Comparison of ENCODE assay signal across 12 mouse cellular contexts in genomic region chr6:52177806-52178205, GRCm38 (mm10). TPM values are rescaled to one million over a fixed set of nuclear protein-coding genes. Genes with fewer than 3 reads are reported as not detected.
DNase-seq lines count a peak whose midpoint lies in the region; ATAC-seq and TF ChIP-seq lines count a peak whose summit lies in the region.
"Had no signal": no experiment of that assay in that cellular context is flagged by ENCODE, and none has a peak within 500 bp of the region (broad histone marks: within the 10 kb centered on the region; RNA-seq: fewer than 3 reads in every experiment).

No protein-coding gene starts in this region.

- no peak for TF ChIP-seq CTCF in gastrocnemius, adult 2 months (IDR thresholded peaks at IDR 0.05)
- no peak for TF ChIP-seq CTCF in intestine, postnatal 0 days (IDR thresholded peaks at IDR 0.05; ENCODE audit: low read depth)
- TF ChIP-seq CTCF in small intestine, adult 2 months (IDR thresholded peaks at IDR 0.05; ENCODE audit: extremely low read depth, insufficient read length, insufficient replicate concordance, low read depth, low read length) = no peak

- H3K9ac ChIP-seq in liver, embryonic 11.5 days (ENCODE audit: low read depth, low read length) = peak overlapping the region; percentile 68
- H3K9ac ChIP-seq in intestine, postnatal 0 days (ENCODE audit: low read depth, low read length) = peak overlapping the region; percentile 61
- H3K9ac ChIP-seq: embryonic facial prominence, embryonic 13.5 days had no signal

- H3K4me1 ChIP-seq in liver, embryonic 11.5 days (replicated peaks; ENCODE audit: control insufficient read depth, insufficient read depth, low read length) = peaks cover 4% of the 10 kb centered on the region; the same call in 1 of the 2 replicates
- no peaks in the 10 kb centered on the region for H3K4me1 ChIP-seq in intestine, postnatal 0 days (replicated peaks; ENCODE audit: control insufficient read depth, insufficient read depth, low read length)
- H3K4me1 ChIP-seq in small intestine, adult 2 months (ENCODE audit: control insufficient read depth, insufficient read depth, insufficient read length, low read length) = no peaks in the 10 kb centered on the region; the same call in 1 of the 2 replicates

- H3K27ac ChIP-seq in gastrocnemius, adult 2 months = no peak overlapping the region; the same call in 1 of the 2 replicates
- H3K27ac ChIP-seq in liver, embryonic 11.5 days (ENCODE audit: low read depth, low read length) = peak overlapping the region; percentile 84
- peak overlapping the region; percentile 87 for H3K27ac ChIP-seq in intestine, postnatal 0 days (ENCODE audit: low read depth, low read length)
- peak overlapping the region; percentile 65 for H3K27ac ChIP-seq in small intestine, adult 2 months (ENCODE audit: insufficient read depth, low read depth, low read length)
- H3K27ac ChIP-seq: embryonic facial prominence, embryonic 13.5 days; midbrain, embryonic 10.5 days had no signal

- no peaks in the 10 kb centered on the region for H3K36me3 ChIP-seq in liver, embryonic 11.5 days (ENCODE audit: control insufficient read depth, insufficient read depth, low read length)
- no peaks in the 10 kb centered on the region for H3K36me3 ChIP-seq in intestine, postnatal 0 days (ENCODE audit: control insufficient read depth, insufficient read depth)
- H3K36me3 ChIP-seq in small intestine, adult 2 months (ENCODE audit: control insufficient read depth, insufficient read depth, low read length) = no peaks in the 10 kb centered on the region
- H3K36me3 ChIP-seq: embryonic facial prominence, embryonic 13.5 days; midbrain, embryonic 10.5 days had no signal

- intact Hi-C loops in gastrocnemius, adult 2 months (cut with DNase I) = no loop called here

- WGBS in liver, embryonic 11.5 days = 7% methylated on average over 9 of the region's 9 CpGs
- WGBS in intestine, postnatal 0 days = 31% methylated on average over 9 of the region's 9 CpGs
- whole genome bisulfite sequencing in small intestine, adult 2 months = 52% methylated on average over 9 of the region's 9 CpGs

- H3K27me3 ChIP-seq in liver, embryonic 11.5 days (replicated peaks; ENCODE audit: control insufficient read depth, insufficient read depth, low read length) = peaks cover 97% of the 10 kb centered on the region
- H3K27me3 ChIP-seq in intestine, postnatal 0 days (replicated peaks; ENCODE audit: control insufficient read depth, insufficient read depth, low read length) = peaks cover 15% of the 10 kb centered on the region; the same call in 1 of the 2 replicates
- H3K27me3 ChIP-seq in small intestine, adult 2 months (ENCODE audit: control insufficient read depth, insufficient read depth, low read length) = peaks cover 32% of the 10 kb centered on the region
- H3K27me3 ChIP-seq: Patski had no signal

- no peaks in the 10 kb centered on the region for H3K9me3 ChIP-seq in liver, embryonic 11.5 days (ENCODE audit: control insufficient read depth, low read length)
- no peaks in the 10 kb centered on the region for H3K9me3 ChIP-seq in intestine, postnatal 0 days (ENCODE audit: control insufficient read depth)
- H3K9me3 ChIP-seq: embryonic facial prominence, embryonic 13.5 days; midbrain, embryonic 10.5 days had no signal

- no peak for DNase-seq in gastrocnemius, adult 2 months
- no peak for DNase-seq in gastrocnemius, postnatal 10 days
- DNase-seq in liver, embryonic 11.5 days (ENCODE audit: low spot score) = no peak
- DNase-seq in liver = no peak
- DNase-seq in thymus, postnatal 14 days = no peak
- DNase-seq in right cerebral cortex, postnatal 4 days = no peak

- TF ChIP-seq POLR2A in small intestine, adult 2 months (IDR thresholded peaks at IDR 0.05; ENCODE audit: low read depth, low read length) = no peak

- peak overlapping the region; percentile 64 for H3K4me2 ChIP-seq in liver, embryonic 11.5 days
- peak overlapping the region; percentile 76 for H3K4me2 ChIP-seq in intestine, postnatal 0 days (replicated peaks; ENCODE audit: low read depth)
- H3K4me2 ChIP-seq: embryonic facial prominence, embryonic 13.5 days had no signal

- no peak for ATAC-seq in liver, embryonic 11.5 days (replicated peaks; ENCODE audit: low FRiP score)
- no peak for ATAC-seq in intestine, postnatal 0 days

- H3K4me3 ChIP-seq in gastrocnemius, adult 2 months = 0 out of 2 replicates have a peak overlapping the region, but pooled peaks have one; percentile 72
- peak overlapping the region; percentile 46 for H3K4me3 ChIP-seq in liver, embryonic 11.5 days (ENCODE audit: low read depth, low read length)
- H3K4me3 ChIP-seq in intestine, postnatal 0 days (ENCODE audit: low read depth, low read length) = peak overlapping the region; percentile 61
- peak overlapping the region; percentile 60 for H3K4me3 ChIP-seq in small intestine, adult 2 months (ENCODE audit: low read depth, low read length)
- H3K4me3 ChIP-seq: embryonic facial prominence, embryonic 13.5 days; midbrain, embryonic 10.5 days had no signal

RNA-seq across cellular contexts. Expression of gene 5730596B20Rik, which starts 0.5 kb away (rescaled TPM):
- total RNA-seq in gastrocnemius, adult 2 months (2021) = under 1 TPM in 1 of 2 experiments, not detected in 1; 0.10 TPM
- total RNA-seq in gastrocnemius, postnatal 10 days (2021) = under 1 TPM; 0.12 to 0.25 TPM
- polyA plus RNA-seq in liver, embryonic 11.5 days (2014; fragmentation: Nextera tagmentation; extraction: Ambion mirVana) = 0.60 and 1.0 TPM in 2 replicates
- polyA plus RNA-seq in intestine, postnatal 0 days (2015; fragmentation: Nextera tagmentation; extraction: Ambion mirVana) = 0.61 and 0.97 TPM in 2 replicates
- polyA plus RNA-seq in small intestine, adult 2 months (2012; rRNA removed) = 0.10 TPM in 1 of 2 replicates, not detected in the other
- total RNA-seq: left cerebral cortex, adult 18-20 months had no signal
- polyA plus RNA-seq: midbrain, embryonic 10.5 days had no signal

RNA-seq across cellular contexts. Expression of gene Hoxa2, which starts 13.2 kb away (rescaled TPM):
- total RNA-seq in gastrocnemius, adult 2 months (2021) = under 1 TPM; 0.47 to 0.56 TPM
- total RNA-seq in gastrocnemius, postnatal 10 days (2021) = 1 to 10 TPM in 1 of 2 experiments, under 1 TPM in 1; 0.87 to 1.4 TPM
- polyA plus RNA-seq in liver, embryonic 11.5 days (2014; fragmentation: Nextera tagmentation; extraction: Ambion mirVana) = 4.3 and 4.5 TPM in 2 replicates
- 3.3 TPM in 2 replicates for polyA plus RNA-seq in intestine, postnatal 0 days (2015; fragmentation: Nextera tagmentation; extraction: Ambion mirVana)
- polyA plus RNA-seq in small intestine, adult 2 months (2012; rRNA removed) = 0.83 and 1.0 TPM in 2 replicates
- total RNA-seq: left cerebral cortex, adult 18-20 months had no signal

RNA-seq across cellular contexts. Expression of gene Hoxa4, which starts 13.7 kb away (rescaled TPM):
- 1 to 10 TPM; 2.7 to 3.3 TPM for total RNA-seq in gastrocnemius, adult 2 months (2021)
- total RNA-seq in gastrocnemius, postnatal 10 days (2021) = 1 to 10 TPM; 7.5 to 8.5 TPM
- 2.3 and 3.1 TPM in 2 replicates for polyA plus RNA-seq in liver, embryonic 11.5 days (2014; fragmentation: Nextera tagmentation; extraction: Ambion mirVana)
- 3.6 and 4.5 TPM in 2 replicates for polyA plus RNA-seq in intestine, postnatal 0 days (2015; fragmentation: Nextera tagmentation; extraction: Ambion mirVana)
- 2.3 and 2.4 TPM in 2 replicates for polyA plus RNA-seq in small intestine, adult 2 months (2012; rRNA removed)
- total RNA-seq: left cerebral cortex, adult 18-20 months had no signal
- polyA plus RNA-seq: midbrain, embryonic 10.5 days had no signal

RNA-seq across cellular contexts. Expression of gene Hoxa1, which starts 19.7 kb away (rescaled TPM):
- under 1 TPM; 0.13 to 0.22 TPM for total RNA-seq in gastrocnemius, adult 2 months (2021)
- total RNA-seq in gastrocnemius, postnatal 10 days (2021) = under 1 TPM in 1 of 2 experiments, not detected in 1; 0.18 TPM
- 2.6 and 3.2 TPM in 2 replicates for polyA plus RNA-seq in liver, embryonic 11.5 days (2014; fragmentation: Nextera tagmentation; extraction: Ambion mirVana)
- 0.37 and 0.52 TPM in 2 replicates for polyA plus RNA-seq in intestine, postnatal 0 days (2015; fragmentation: Nextera tagmentation; extraction: Ambion mirVana)
- polyA plus RNA-seq in small intestine, adult 2 months (2012; rRNA removed) = 0.11 and 0.28 TPM in 2 replicates
- total RNA-seq: left cerebral cortex, adult 18-20 months had no signal

RNA-seq across cellular contexts. Expression of gene Hoxa5, which starts 26.6 kb away (rescaled TPM):
- 1 to 10 TPM; 2.2 to 2.9 TPM for total RNA-seq in gastrocnemius, adult 2 months (2021)
- 1 to 10 TPM; 2.6 to 3.7 TPM for total RNA-seq in gastrocnemius, postnatal 10 days (2021)
- 8.0 and 9.7 TPM in 2 replicates for polyA plus RNA-seq in liver, embryonic 11.5 days (2014; fragmentation: Nextera tagmentation; extraction: Ambion mirVana)
- 14.8 and 15.3 TPM in 2 replicates for polyA plus RNA-seq in intestine, postnatal 0 days (2015; fragmentation: Nextera tagmentation; extraction: Ambion mirVana)
- polyA plus RNA-seq in small intestine, adult 2 months (2012; rRNA removed) = 3.5 and 4.7 TPM in 2 replicates
- total RNA-seq: left cerebral cortex, adult 18-20 months had no signal
- polyA plus RNA-seq: midbrain, embryonic 10.5 days had no signal
